Mouse (Mus musculus): ENCODE measurements around the gene Bean1. TPM values are rescaled to one million over a fixed set of nuclear protein-coding genes. Genes with fewer than 3 reads are reported as not detected.

Bean1 gene
- total and polyA plus RNA-seq, 3 experiments: not detected

GRCm38 (mm10) chr8:104144434-104145216 lies 25.6 kb upstream of the Bean1 start:
- no peaks in the 10 kb centered on the region; a peak in 1 of 4 replicates for H3K27me3 ChIP-seq (ENCODE audit: control insufficient read depth in 1 of 2, insufficient read depth in 2 of 2, low read length in 2 of 2)
- no peak overlapping the region for H3K4me3 ChIP-seq (ENCODE audit: control insufficient read depth in 1 of 2, insufficient read depth in 1 of 2, low read depth in 2 of 2, low read length in 2 of 2)
- H3K36me3 ChIP-seq (ENCODE audit: control insufficient read depth in 1 of 2, insufficient read depth in 2 of 2, low read length in 2 of 2): no peaks in the 10 kb centered on the region
- H3K27ac ChIP-seq (ENCODE audit: control insufficient read depth, low read depth, low read length): no peak overlapping the region
- H3K4me1 ChIP-seq (ENCODE audit: control insufficient read depth in 1 of 2, insufficient read depth in 2 of 2, low read length in 2 of 2): no peaks in the 10 kb centered on the region
- no peak for DNase-seq (ENCODE audit: low read depth, low spot score)
- TF ChIP-seq BHLHE40 (IDR thresholded peaks at IDR 0.05; ENCODE audit: borderline replicate concordance, low read depth, low read length): no peak
- no peak for TF ChIP-seq GATA1 (IDR thresholded peaks at IDR 0.05; ENCODE audit: low read depth, low read length)
- TF ChIP-seq E2F4 (IDR thresholded peaks at IDR 0.05; ENCODE audit: borderline replicate concordance, low read depth, low read length): no peak
- no peak for TF ChIP-seq NRF1 (IDR thresholded peaks at IDR 0.05; ENCODE audit: insufficient read depth, low read depth, low read length, poor library complexity, severe bottlenecking)
- no peak for TF ChIP-seq USF1 (IDR thresholded peaks at IDR 0.05; ENCODE audit: low read depth, low read length)
- TF ChIP-seq TAL1 (IDR thresholded peaks at IDR 0.05; ENCODE audit: low read length): no peak
- no peak for TF ChIP-seq UBTF (IDR thresholded peaks at IDR 0.05; ENCODE audit: borderline replicate concordance, insufficient read depth, low read depth, low read length)
- no peak for TF ChIP-seq NELFE (IDR thresholded peaks at IDR 0.05; ENCODE audit: low read depth, low read length)
- no peaks in the 10 kb centered on the region for H3K9me3 ChIP-seq (replicated peaks; ENCODE audit: insufficient read depth, low read length)
- H3K79me2 ChIP-seq (ENCODE audit: control insufficient read depth, insufficient read depth, low read length, poor library complexity): no peaks in the 10 kb centered on the region
- no peak overlapping the region for H3K9ac ChIP-seq (ENCODE audit: control insufficient read depth, low read depth, low read length, poor library complexity, severe bottlenecking)

- no peaks in the 10 kb centered on the region for H3K79me2 ChIP-seq (ENCODE audit: control insufficient read depth, insufficient read depth, low read length, poor library complexity)
- no peaks in the 10 kb centered on the region; a peak in 1 of 4 replicates for H3K27me3 ChIP-seq (ENCODE audit: control insufficient read depth in 1 of 2, insufficient read depth in 2 of 2, low read length in 2 of 2)
- H3K9ac ChIP-seq (ENCODE audit: control insufficient read depth, low read depth, low read length, poor library complexity, severe bottlenecking): no peak overlapping the region
- no peak overlapping the region for H3K4me3 ChIP-seq (ENCODE audit: control insufficient read depth in 1 of 2, insufficient read depth in 1 of 2, low read depth in 2 of 2, low read length in 2 of 2)
- H3K4me1 ChIP-seq (ENCODE audit: control insufficient read depth in 1 of 2, insufficient read depth in 2 of 2, low read length in 2 of 2): no peaks in the 10 kb centered on the region
- no peaks in the 10 kb centered on the region for H3K9me3 ChIP-seq (replicated peaks; ENCODE audit: insufficient read depth, low read length)
- H3K36me3 ChIP-seq (ENCODE audit: control insufficient read depth in 1 of 2, insufficient read depth in 2 of 2, low read length in 2 of 2): no peaks in the 10 kb centered on the region
- H3K27ac ChIP-seq (ENCODE audit: control insufficient read depth, low read depth, low read length): no peak overlapping the region
- TF ChIP-seq ELF1 (IDR thresholded peaks at IDR 0.05; ENCODE audit: low read depth, low read length) (no peak), ZNF384 (IDR thresholded peaks at IDR 0.05; ENCODE audit: low read depth, low read length) (no peak), UBTF (IDR thresholded peaks at IDR 0.05; ENCODE audit: borderline replicate concordance, insufficient read depth, low read depth, low read length) (no peak), CTCF (IDR thresholded peaks at IDR 0.05 in 2 of 3, conservative IDR thresholded peaks at IDR 0.05 in 1 of 3; ENCODE audit: control insufficient read depth in 1 of 3, insufficient read depth in 1 of 3, low read depth in 2 of 3, low read length in 3 of 3, poor library complexity in 1 of 3, severe bottlenecking in 1 of 3) (peak; percentile 51 to 89 (median 85)), ZC3H11A (IDR thresholded peaks at IDR 0.05; ENCODE audit: low read depth, low read length) (peak; percentile 79), E2F4 (IDR thresholded peaks at IDR 0.05; ENCODE audit: borderline replicate concordance, low read depth, low read length) (no peak), SMC3 (IDR thresholded peaks at IDR 0.05; ENCODE audit: low read depth, low read length) (peak; percentile 82), RAD21 (IDR thresholded peaks at IDR 0.05; ENCODE audit: low read depth, low read length) (peak; percentile 89)
- peak; percentile 71 for DNase-seq (ENCODE audit: low read depth, low spot score)
Measured at GRCm38 (mm10) chr8:104145981-104146689, 24.1 kb upstream of the Bean1 start.
